Mouse (Mus musculus): ENCODE measurements around the gene Grsf1. TPM values are rescaled to one million over a fixed set of nuclear protein-coding genes. Genes with fewer than 3 reads are reported as not detected.

Gene Grsf1
- polyA plus RNA-seq, 1 experiment from 2014 or later, result 82.0 TPM

- peaks cover 9% of the 10 kb centered on the region; the same call in 1 of the 2 replicates for H3K27me3 ChIP-seq (ENCODE audit: insufficient read depth, low read length)
- H3K4me1 ChIP-seq (replicated peaks; ENCODE audit: insufficient read depth, low read length), result no peaks in the 10 kb centered on the region
- H3K9me3 ChIP-seq (replicated peaks; ENCODE audit: low read length), result no peaks in the 10 kb centered on the region
- DNase-seq (ENCODE audit: low spot score), result no peak
- ATAC-seq (replicated peaks; ENCODE audit: low FRiP score, low read depth), result no peak
- WGBS, result 7% methylated on average over 3 of the region's 3 CpGs
- no peak overlapping the region for H3K9ac ChIP-seq (ENCODE audit: low read depth, low read length)
- no peak overlapping the region for H3K27ac ChIP-seq
- H3K36me3 ChIP-seq (ENCODE audit: insufficient read depth, low read length), result no peaks in the 10 kb centered on the region
- no peak overlapping the region for H3K4me3 ChIP-seq (replicated peaks; ENCODE audit: low read depth, low read length)
- no peak for TF ChIP-seq CTCF (IDR thresholded peaks at IDR 0.05; ENCODE audit: low read depth)
- no peak overlapping the region for H3K4me2 ChIP-seq (ENCODE audit: low read length)
Measured at GRCm38 (mm10) chr5:88684226-88684625, 8.3 kb upstream of the Grsf1 start.

DNA sequence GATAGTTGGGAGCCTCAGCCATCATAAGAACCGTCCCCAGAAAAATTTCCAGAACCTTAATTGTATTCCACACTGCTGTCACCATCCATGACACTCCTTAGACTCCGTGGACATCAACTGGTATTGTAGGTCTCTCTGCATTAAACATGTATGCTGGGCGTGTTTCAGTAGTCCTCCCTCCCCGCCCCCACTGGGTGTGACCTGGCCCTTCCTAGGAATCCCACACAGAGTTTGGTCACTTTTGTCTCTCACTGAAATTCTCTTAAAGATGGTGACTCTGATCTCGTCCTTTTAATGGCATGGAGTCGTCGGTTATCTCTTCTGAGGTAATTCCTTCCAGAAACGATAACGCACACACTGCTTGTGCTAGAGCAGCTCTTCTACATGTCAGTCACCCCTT, 7.7 kb upstream of the Grsf1 start:
- 55% methylated on average over 9 of the region's 9 CpGs for WGBS
- H3K9ac ChIP-seq (ENCODE audit: low read depth, low read length), result no peak overlapping the region
- no peaks in the 10 kb centered on the region for H3K36me3 ChIP-seq (ENCODE audit: insufficient read depth, low read length)
- no peaks in the 10 kb centered on the region for H3K4me1 ChIP-seq (replicated peaks; ENCODE audit: insufficient read depth, low read length)
- no peak for TF ChIP-seq CTCF (IDR thresholded peaks at IDR 0.05; ENCODE audit: low read depth)
- no peak for DNase-seq (ENCODE audit: low spot score)
- no peak for ATAC-seq (replicated peaks; ENCODE audit: low FRiP score, low read depth)
- peaks cover 9% of the 10 kb centered on the region; the same call in 1 of the 2 replicates for H3K27me3 ChIP-seq (ENCODE audit: insufficient read depth, low read length)
- H3K4me3 ChIP-seq (replicated peaks; ENCODE audit: low read depth, low read length), result no peak overlapping the region
- H3K9me3 ChIP-seq (replicated peaks; ENCODE audit: low read length), result no peaks in the 10 kb centered on the region
- no peak overlapping the region for H3K27ac ChIP-seq
- H3K4me2 ChIP-seq (ENCODE audit: low read length), result no peak overlapping the region

- Histone ChIP-seq H3K4me3 (replicated peaks; ENCODE audit: low read depth, low read length) (no peak overlapping the region), H3K4me1 (replicated peaks; ENCODE audit: insufficient read depth, low read length) (no peaks in the 10 kb centered on the region), H3K36me3 (ENCODE audit: insufficient read depth, low read length) (no peaks in the 10 kb centered on the region), H3K9me3 (replicated peaks; ENCODE audit: low read length) (no peaks in the 10 kb centered on the region), H3K27ac (no peak overlapping the region), H3K27me3 (ENCODE audit: insufficient read depth, low read length) (peaks cover 5% of the 10 kb centered on the region; the same call in 1 of the 2 replicates), H3K4me2 (ENCODE audit: low read length) (no peak overlapping the region), H3K9ac (ENCODE audit: low read depth, low read length) (no peak overlapping the region)
- DNase-seq (ENCODE audit: low spot score) (no peak), ATAC-seq (replicated peaks; ENCODE audit: low FRiP score, low read depth) (no peak)
- 82% methylated on average over 6 of the region's 6 CpGs for WGBS
- no peak for TF ChIP-seq CTCF (IDR thresholded peaks at IDR 0.05; ENCODE audit: low read depth)
Measured at GRCm38 (mm10) chr5:88680567-88680966, 4.6 kb upstream of the Grsf1 start.

- Histone ChIP-seq H3K4me2 (ENCODE audit: low read length) (no peak overlapping the region), H3K9ac (ENCODE audit: low read depth, low read length) (no peak overlapping the region), H3K36me3 (ENCODE audit: insufficient read depth, low read length) (no peaks in the 10 kb centered on the region), H3K9me3 (replicated peaks; ENCODE audit: low read length) (no peaks in the 10 kb centered on the region), H3K27me3 (ENCODE audit: insufficient read depth, low read length) (no peaks in the 10 kb centered on the region), H3K27ac (no peak overlapping the region), H3K4me3 (replicated peaks; ENCODE audit: low read depth, low read length) (no peak overlapping the region), H3K4me1 (replicated peaks; ENCODE audit: insufficient read depth, low read length) (no peaks in the 10 kb centered on the region)
- DNase-seq (ENCODE audit: low spot score) (no peak), ATAC-seq (replicated peaks; ENCODE audit: low FRiP score, low read depth) (no peak)
- 12% methylated on average over 6 of the region's 6 CpGs for WGBS
- TF ChIP-seq CTCF (IDR thresholded peaks at IDR 0.05; ENCODE audit: low read depth), result no peak
Measured at GRCm38 (mm10) chr5:88679341-88679740, 3.4 kb upstream of the Grsf1 start.

DNA sequence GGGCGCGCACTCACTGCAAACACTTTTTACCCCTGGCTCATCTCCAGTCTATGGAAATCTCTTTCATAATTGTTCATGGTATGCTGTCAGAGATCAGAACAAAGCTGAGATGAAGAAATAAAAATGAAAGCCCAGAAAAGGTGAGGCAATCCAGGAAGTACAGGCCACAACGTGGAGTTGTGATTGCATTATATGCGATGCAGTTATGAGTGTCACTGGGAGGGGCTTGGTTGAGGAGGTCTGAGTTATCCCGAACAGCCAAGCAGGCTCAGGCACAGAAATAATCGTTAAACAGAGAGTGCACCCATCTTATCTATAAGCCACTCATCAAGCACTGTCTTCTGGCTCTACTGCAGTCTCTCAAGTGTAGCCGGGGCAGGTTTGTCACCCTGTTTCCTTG, 3.0 kb upstream of the Grsf1 start:
- H3K27me3 ChIP-seq (ENCODE audit: insufficient read depth, low read length), result no peaks in the 10 kb centered on the region
- H3K4me3 ChIP-seq (replicated peaks; ENCODE audit: low read depth, low read length), result no peak overlapping the region
- no peaks in the 10 kb centered on the region for H3K36me3 ChIP-seq (ENCODE audit: insufficient read depth, low read length)
- ATAC-seq (replicated peaks; ENCODE audit: low FRiP score, low read depth) (no peak), DNase-seq (ENCODE audit: low spot score) (no peak)
- H3K4me2 ChIP-seq (ENCODE audit: low read length), result no peak overlapping the region
- no peak overlapping the region for H3K9ac ChIP-seq (ENCODE audit: low read depth, low read length)
- H3K27ac ChIP-seq, result no peak overlapping the region
- TF ChIP-seq CTCF (IDR thresholded peaks at IDR 0.05; ENCODE audit: low read depth), result no peak
- 45% methylated on average over 7 of the region's 7 CpGs for WGBS
- H3K4me1 ChIP-seq (replicated peaks; ENCODE audit: insufficient read depth, low read length), result no peaks in the 10 kb centered on the region
- H3K9me3 ChIP-seq (replicated peaks; ENCODE audit: low read length), result no peaks in the 10 kb centered on the region

DNA sequence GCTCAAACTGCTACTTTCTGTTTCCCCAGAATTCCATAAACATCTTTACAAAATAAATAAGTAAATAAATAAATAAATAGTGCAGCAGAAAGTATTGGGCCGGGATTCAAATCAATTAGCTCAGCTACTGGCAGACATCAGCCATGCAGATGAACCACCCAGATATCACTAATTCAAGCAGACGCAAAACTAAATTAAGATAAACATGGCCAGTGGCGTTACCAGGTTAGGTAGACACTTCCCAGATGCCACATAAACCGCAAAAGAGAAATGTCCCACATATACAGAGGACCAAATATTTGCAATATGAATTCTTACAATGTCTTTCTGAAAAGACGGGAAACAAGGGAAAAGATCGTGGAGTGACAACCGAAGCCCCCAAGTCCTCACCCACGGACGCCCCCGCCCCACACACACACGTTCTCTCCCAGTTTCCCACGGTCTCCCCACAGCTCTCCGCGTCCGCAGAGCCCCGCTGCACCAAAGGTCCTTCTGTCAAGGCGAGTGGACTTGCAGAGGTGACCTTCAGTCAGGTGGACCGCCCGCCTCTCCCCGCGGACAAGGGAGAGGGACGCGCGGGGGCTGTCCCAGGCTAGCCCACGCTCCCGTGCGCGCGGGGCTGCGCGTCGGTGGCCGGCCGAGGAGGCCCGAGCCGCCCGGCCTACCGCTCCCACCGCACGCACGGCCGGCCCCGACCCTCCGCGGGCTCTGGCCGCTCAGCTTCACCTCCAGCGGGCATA, 1.1 kb downstream of the Grsf1 start:
- H3K4me2 ChIP-seq (ENCODE audit: low read length), result peak overlapping the region; percentile 58
- under 1% methylated on average over 47 of the region's 47 CpGs for WGBS

More for the DNA sequence above, 1.1 kb downstream of the Grsf1 start:
- H3K9me3 ChIP-seq (replicated peaks; ENCODE audit: low read length), result no peaks in the 10 kb centered on the region
- H3K4me3 ChIP-seq (replicated peaks; ENCODE audit: low read depth, low read length), result peak overlapping the region; percentile 61
- ATAC-seq (replicated peaks; ENCODE audit: low FRiP score, low read depth) (peak; percentile 23), DNase-seq (ENCODE audit: low spot score) (peak; percentile 19)
- H3K9ac ChIP-seq (ENCODE audit: low read depth, low read length), result peak overlapping the region; percentile 98
- no peak for TF ChIP-seq CTCF (IDR thresholded peaks at IDR 0.05; ENCODE audit: low read depth)
- H3K4me1 ChIP-seq (replicated peaks; ENCODE audit: insufficient read depth, low read length), result no peaks in the 10 kb centered on the region
- peak overlapping the region; percentile 99 for H3K27ac ChIP-seq
- no peaks in the 10 kb centered on the region for H3K27me3 ChIP-seq (ENCODE audit: insufficient read depth, low read length)
- H3K36me3 ChIP-seq (ENCODE audit: insufficient read depth, low read length), result peaks cover 7% of the 10 kb centered on the region

All from kidney, postnatal 0 days (tissue).